Mouse (Mus musculus) urinary bladder, postnatal 10 days (tissue): ENCODE measurements around the gene Uhrf1bp1.

Source experiments
- DNase-seq: peaks from one replicate; pipeline ENCODE4 v3.0.0; 2022; ENCODE audit warnings: low spot score

The Uhrf1bp1 gene

GRCm38 (mm10) chr17:27839469-27840252 is 16.6 kb upstream of the Uhrf1bp1 start:
- peak; percentile 79 for DNase-seq

DNA sequence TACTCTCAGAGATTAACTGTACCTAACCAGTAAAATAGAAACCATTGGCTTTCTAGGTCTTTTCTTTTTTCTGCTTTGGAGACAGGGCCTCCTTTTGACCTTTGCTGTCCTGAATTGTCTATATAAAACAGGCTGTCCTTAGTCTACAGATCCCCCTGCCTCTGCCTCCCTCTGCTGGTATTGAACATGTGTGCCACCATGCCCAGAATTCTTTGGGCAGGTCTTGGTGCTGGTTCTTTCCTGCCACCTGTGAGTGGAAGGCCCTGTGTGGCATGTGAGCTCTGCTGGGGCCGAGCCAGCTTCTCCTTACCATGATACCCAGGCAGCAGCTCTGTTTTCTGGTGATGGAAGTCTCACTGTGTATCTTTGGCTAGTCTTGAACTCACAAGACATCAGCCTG is 7.9 kb upstream of the Uhrf1bp1 start:
- DNase-seq = no peak

GRCm38 (mm10) chr17:27851076-27851475 is 5.2 kb upstream of the Uhrf1bp1 start:
- no peak for DNase-seq

GRCm38 (mm10) chr17:27856798-27857648 is 782 bp downstream of the Uhrf1bp1 start:
- peak; percentile 21 for DNase-seq

- no peak for DNase-seq
These were observed 1.6 kb downstream of the Uhrf1bp1 start for GRCm38 (mm10) chr17:27857649-27858475.

GRCm38 (mm10) chr17:27859131-27859530 is 2.9 kb downstream of the Uhrf1bp1 start:
- DNase-seq = no peak

DNA sequence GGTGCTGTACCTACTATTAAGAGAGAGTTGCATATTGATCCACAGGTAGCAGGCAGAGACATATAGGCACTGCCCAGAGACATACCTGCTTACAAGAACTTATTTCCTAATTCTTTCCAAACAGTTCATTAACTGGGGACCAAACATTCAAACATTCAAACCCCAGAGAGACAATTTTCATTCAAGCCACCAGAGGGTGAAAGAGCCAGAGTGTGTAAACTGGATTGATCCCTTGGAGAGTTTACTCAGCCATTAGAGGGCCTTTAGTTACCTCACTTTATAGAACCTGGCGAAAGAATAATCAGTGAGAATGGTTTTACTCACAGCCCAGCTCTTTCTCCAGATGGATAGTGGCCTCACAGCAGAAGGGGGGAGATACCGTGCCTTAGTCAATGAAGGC is 9.2 kb downstream of the Uhrf1bp1 start:
- DNase-seq = no peak

- no peak for DNase-seq
These were observed 10.5 kb downstream of the Uhrf1bp1 start for GRCm38 (mm10) chr17:27866737-27867136.

DNA sequence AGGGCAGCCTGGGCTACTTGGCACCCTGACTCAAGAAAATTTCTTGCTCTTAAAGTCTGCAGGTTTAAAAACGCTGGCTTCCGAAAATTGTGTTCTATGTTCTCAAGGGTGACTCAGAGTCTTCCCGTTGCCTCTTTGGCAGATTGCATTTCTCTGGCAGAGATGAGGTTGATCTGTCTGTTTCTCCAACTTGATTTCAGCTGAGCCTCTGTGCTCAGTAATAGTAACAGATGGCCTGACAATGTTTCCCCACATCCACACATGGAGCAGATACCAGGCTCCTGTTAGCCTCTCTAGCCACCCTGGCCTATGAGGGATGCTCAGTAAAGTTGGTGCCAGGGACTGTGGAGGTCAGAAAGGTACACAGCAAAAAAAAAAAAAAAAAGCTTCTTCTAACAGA is 15.6 kb downstream of the Uhrf1bp1 start:
- DNase-seq = no peak

- DNase-seq = no peak
These were observed 17.3 kb downstream of the Uhrf1bp1 start for GRCm38 (mm10) chr17:27873583-27873982.

GRCm38 (mm10) chr17:27874510-27874909 is 18.3 kb downstream of the Uhrf1bp1 start:
- no peak for DNase-seq

- no peak for DNase-seq
These were observed 25.3 kb downstream of the Uhrf1bp1 start for GRCm38 (mm10) chr17:27881518-27881917.

- no peak for DNase-seq
These were observed 26.9 kb downstream of the Uhrf1bp1 start for GRCm38 (mm10) chr17:27883129-27883528.

DNA sequence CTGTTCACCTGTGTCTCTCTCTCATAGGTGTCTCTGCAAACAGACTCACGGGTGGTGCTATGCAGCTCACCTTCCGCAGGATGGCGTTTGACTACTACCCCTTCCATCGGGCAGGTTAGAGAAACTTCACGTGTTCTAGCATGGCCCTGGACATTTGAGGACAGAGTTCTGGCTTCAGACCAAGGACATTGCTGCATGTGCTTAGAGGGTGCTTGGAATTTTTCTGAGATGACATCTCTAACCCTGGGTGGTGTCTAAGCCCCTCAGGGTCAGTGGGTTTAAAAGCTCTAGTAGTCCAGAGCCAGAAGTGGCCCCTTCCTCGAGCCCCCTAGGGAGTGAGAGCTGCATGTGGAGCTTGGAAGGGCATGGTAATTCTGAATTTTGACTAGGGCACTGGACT is 27.8 kb downstream of the Uhrf1bp1 start:
- no peak for DNase-seq

DNA sequence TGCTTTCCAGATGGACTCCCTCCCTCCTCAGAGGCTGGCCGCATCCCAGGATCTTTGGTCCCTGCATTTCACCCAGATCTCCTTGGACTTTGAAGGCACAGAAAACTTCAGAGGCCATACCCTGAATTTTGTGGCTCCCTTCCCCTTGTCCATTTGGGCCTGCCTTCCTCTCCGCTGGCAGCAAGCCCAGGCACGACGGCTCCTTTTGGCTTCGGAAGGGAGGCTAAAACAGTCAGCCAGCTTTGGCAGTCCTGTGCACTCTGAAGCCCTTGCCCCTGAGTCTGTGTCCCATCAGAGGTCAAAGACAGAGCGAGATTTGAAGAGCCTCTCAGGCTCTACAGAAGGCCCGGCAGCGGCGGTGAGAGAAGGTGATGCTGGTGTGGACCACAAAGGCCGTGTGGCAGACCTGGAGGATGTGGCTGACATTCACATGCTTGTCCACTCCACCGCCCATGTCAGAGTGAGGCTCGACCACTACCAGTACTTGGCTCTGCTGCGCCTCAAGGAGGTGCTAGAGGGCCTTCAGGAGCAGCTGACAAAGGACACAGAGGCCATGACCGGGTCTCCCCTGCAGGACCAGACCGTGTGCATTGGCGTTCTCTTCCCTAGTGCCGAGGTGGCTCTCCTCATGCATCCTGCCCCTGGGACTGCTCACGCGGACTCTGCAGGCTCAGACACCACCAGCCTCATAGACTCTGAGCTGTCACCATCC is 30.4 kb downstream of the Uhrf1bp1 start:
- DNase-seq = no peak

GRCm38 (mm10) chr17:27907512-27908205 is 51.4 kb downstream of the Uhrf1bp1 start:
- peak; percentile 86 for DNase-seq

DNA sequence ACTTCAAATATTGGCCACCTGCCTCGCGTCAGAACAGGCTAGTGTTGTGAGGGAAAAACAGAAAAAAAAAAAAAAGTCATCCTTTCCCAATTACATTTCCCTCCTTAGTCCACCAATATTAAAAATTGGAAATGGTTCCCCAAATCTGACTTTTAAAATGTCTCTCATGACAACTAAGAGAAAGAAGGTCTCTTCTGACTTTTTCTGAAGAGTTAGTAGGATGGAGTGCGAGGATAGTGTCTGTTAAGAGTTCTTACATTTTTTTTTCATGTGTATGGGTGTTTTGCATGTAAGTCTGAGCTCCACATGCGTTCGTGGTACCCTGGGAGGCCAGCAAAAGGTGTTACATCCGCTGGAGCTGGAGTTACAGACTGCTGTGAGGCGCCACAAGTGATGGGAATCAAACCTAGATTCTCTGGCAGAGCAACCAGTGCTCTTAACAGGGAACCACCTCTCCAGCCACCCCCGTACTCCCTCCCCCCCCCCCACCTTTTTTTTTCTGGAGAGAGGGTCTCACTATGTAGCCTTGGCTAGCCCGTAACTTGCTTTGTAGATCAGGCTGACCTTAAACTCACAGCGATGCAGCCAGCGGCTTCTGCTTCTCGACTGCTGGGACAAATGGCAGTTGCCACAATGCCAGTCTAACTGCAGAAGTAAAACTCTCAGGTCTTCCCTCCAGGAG is 52.1 kb downstream of the Uhrf1bp1 start:
- no peak for DNase-seq

DNA sequence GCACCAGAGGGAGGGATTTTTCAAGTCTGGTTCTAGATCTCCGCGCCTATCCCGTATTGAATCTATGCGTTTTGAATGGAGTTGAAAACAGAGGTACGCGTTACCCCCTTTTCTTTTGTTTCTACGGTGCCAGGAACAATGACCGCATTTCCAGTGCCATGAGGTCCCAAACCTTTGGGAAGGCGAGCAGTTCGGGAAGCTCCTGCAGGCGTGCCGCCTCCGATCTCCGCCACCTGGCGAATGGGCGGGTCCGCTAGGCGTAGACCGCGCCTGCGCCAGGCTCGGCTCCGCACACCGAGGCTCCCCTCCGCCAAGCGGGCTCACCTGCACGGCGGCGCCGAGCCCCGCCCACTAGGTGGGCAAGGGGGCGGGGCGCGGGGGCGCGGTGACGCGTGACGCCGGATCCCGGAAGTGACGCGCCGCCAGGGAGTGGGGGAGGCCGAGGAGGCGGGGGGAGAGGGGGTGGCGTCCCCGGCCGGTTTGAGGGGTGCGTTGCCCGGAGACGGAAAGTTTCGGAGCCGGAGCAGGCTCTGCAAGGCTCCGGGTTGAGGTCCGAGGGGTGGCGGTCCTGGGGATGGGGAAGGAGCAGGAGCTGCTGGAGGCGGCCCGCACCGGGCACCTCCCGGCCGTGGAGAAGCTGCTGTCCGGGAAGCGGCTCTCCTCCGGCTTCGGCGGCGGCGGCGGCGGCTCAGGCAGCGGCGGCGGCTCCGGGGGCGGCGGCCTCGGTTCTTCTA is 52.8 kb downstream of the Uhrf1bp1 start, which contains the start of gene Anks1:
Gene Anks1 (plus strand): TSS at position 419 of the 734 bp plus-strand sequence.
- DNase-seq = peak; percentile 66

DNA sequence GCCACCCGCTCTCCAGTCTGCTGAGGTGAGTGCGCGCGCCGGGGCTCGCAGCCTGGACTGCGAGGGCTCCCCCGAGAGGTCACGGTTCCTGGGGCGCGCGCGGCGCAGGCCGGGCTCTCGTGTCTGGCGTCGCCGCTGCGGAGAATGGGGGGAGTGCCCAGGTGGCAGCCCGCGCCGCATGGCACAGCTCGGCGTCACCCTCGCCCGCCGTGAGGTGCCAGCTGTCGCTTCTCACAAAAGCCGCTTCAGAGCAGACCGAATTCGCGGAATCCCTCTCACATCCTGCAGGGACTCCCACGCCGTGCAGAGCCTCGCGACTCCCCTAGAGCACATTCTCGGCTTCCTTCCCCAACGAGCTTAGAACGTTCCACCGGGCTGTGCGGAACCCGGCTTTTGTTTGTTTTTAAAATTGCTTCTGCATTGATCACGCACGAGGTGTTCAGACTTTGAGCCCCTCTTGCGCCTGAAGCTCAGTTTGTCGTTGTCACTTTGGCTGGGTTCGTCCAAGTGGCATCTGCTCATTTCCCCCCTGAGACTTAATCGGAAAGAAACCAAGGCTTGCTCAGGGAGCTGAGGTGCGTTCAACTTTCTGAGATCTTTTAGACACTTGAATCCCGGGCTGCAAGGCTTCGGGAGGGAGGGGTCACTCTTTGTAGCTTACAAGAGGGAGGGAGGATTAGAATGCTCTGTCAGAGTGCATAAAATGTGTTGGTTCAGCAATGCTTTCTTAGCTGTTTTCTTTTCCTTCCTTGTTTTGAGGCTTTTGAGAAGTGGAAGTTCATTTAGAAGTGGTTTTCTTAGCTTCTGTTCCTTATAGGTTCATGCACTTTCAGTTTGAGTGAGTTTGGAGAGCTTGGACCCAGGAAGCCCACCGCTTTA is 53.6 kb downstream of the Uhrf1bp1 start, which contains the start of gene Taf11:
Gene Taf11 (minus strand): TSS at position 223 of the 879 bp plus-strand sequence.
- no peak for DNase-seq
